Mouse (Mus musculus) limb, embryonic 10.5 days (tissue): ENCODE results near the gene Fuz. TPM values are rescaled to one million over a fixed set of nuclear protein-coding genes. Genes with fewer than 3 reads are reported as not detected.
A peak's percentile ranks its signal among the peaks of the same experiment; 100 is the strongest.

Experiments used
- DNase-seq: peaks from one replicate; pipeline ENCODE4 v3.0.0-alpha.2; 2017; ENCODE audit warnings: low spot score
- H3K27ac ChIP-seq: fragments of 300-500 bp; sonication (generic); 2 replicates; pipeline ENCODE4 v1.5.1; 2016; ENCODE audit warnings: mild to moderate bottlenecking
- H3K27me3 ChIP-seq: fragments of 300-500 bp; sonication (generic); 2 replicates; pipeline ENCODE4 v1.6.1; 2016; ENCODE audit warnings: low read depth, mild to moderate bottlenecking; ENCODE audit not compliant: poor library complexity, severe bottlenecking
- H3K36me3 ChIP-seq: fragments of 300-500 bp; sonication (generic); 2 replicates; pipeline ENCODE4 v1.6.1; 2016; ENCODE audit warnings: mild to moderate bottlenecking, moderate library complexity
- H3K4me1 ChIP-seq: fragments of 300-500 bp; sonication (generic); 2 replicates; pipeline ENCODE4 v1.6.1; 2016
- H3K4me3 ChIP-seq: fragments of 300-500 bp; sonication (generic); 2 replicates; pipeline ENCODE4 v1.5.1; 2016; ENCODE audit warnings: mild to moderate bottlenecking, moderate library complexity
- H3K9me3 ChIP-seq: fragments of 300-500 bp; sonication (generic); replicated peaks from 2 replicates; pipeline ENCODE4 v1.6.1; 2016; ENCODE audit warnings: mild to moderate bottlenecking
- WGBS: fragments of 180-500 bp; shearing (Covaris S2); methylation state at CpG from one replicate; pipeline ENCODE4 v1.1.7; 2016; 5-methylcytosine and 5-hydroxymethylcytosine counted together
- polyA plus RNA-seq: library from polyadenylated mRNA; unstranded; fragments of >200 nt; fragmentation: Nextera tagmentation; extraction: Ambion mirVana; gene quantifications from 2 replicates; pipeline ENCODE4 v1.2.1, GENCODE M21; 2016

Fuz gene
- polyA plus RNA-seq, 1 experiment from 2014 or later = 20.0 TPM

GRCm38 (mm10) chr7:44883036-44883435, 12.8 kb upstream of the Fuz start:
- Histone ChIP-seq H3K9me3 (no peaks in the 10 kb centered on the region), H3K4me3 (no peak overlapping the region), H3K27me3 (no peaks in the 10 kb centered on the region), H3K4me1 (no peaks in the 10 kb centered on the region), H3K36me3 (peaks cover 100% of the 10 kb centered on the region), H3K27ac (no peak overlapping the region)
- 94% methylated on average over 3 of the region's 3 CpGs for whole genome bisulfite sequencing
- no peak for DNase-seq

DNA sequence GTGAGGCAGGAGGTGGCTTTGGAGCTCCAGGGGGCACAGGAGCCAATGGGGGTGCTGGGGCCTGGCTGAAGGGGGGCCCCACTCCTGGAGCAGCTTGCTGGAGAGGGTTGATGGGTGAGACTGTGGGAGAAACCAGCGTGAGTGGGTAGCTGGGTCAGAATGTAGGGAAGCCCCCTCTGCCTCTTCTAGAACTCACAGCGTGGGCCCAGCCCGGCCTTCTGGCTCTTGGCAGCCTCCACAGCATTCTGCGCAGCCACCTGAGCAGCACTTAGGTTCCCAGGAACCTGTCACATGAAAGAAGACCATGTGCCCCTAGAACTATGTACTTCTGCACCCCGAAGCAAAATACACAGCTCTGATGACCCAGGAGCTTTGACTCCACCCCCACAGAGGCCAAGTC, 11.2 kb upstream of the Fuz start:
- no peaks in the 10 kb centered on the region for H3K4me1 ChIP-seq
- no peak for DNase-seq
- no peak overlapping the region for H3K4me3 ChIP-seq
- H3K9me3 ChIP-seq = no peaks in the 10 kb centered on the region
- no peaks in the 10 kb centered on the region for H3K27me3 ChIP-seq
- 95% methylated on average over 5 of the region's 5 CpGs for WGBS
- H3K36me3 ChIP-seq = peaks cover 100% of the 10 kb centered on the region
- H3K27ac ChIP-seq = no peak overlapping the region

GRCm38 (mm10) chr7:44886964-44887363, 8.9 kb upstream of the Fuz start:
- Histone ChIP-seq H3K4me3 (no peak overlapping the region), H3K9me3 (no peaks in the 10 kb centered on the region), H3K27ac (no peak overlapping the region), H3K27me3 (no peaks in the 10 kb centered on the region), H3K4me1 (peaks cover 15% of the 10 kb centered on the region), H3K36me3 (peaks cover 90% of the 10 kb centered on the region)
- DNase-seq = no peak
- WGBS = 94% methylated on average over 7 of the region's 7 CpGs

DNA sequence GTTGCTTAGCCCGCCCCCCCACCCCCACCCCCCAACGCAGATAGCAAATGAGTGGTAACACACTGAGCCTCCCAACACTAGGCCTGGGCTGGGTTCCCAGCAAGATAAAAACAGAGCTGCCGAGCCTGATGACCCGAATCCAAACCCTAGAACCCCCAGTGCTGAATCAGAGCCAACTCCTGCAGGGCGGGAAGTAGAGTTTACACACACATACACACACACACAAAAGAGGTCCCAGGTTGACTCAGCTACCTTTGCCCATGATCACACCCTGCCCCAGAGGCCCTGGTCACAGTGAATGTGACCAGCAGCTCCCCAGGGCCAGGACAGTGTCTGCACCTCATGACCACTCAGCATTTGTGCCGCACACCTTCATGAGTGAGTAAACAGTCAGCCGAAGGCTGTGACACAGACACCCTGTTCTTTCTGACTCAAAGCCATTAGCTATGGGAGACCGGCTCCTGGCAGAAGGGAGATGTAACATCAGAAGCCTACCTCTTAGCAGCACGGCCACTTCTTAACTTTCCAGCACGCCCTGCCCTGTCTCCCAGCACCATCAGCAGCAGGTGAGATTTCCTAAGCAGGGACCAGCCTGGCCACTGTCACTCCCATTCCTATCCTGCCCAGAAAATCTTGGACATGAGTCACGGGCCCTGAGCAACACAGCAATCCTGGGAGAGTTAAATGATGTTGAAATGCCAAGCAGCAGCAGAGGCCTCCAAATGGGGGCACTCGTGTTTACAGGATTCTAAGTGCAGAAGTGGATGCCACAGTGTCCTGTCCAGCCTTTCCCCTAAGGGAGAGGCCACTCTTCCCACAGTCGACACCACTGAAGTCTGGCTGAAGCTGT, 7.4 kb upstream of the Fuz start:
- no peak overlapping the region for H3K27ac ChIP-seq
- no peaks in the 10 kb centered on the region for H3K27me3 ChIP-seq
- H3K9me3 ChIP-seq = no peaks in the 10 kb centered on the region
- DNase-seq = no peak
- peaks cover 75% of the 10 kb centered on the region for H3K36me3 ChIP-seq
- 93% methylated on average over 13 of the region's 13 CpGs for WGBS
- peak overlapping the region; percentile 13; the same call in 1 of the 2 replicates for H3K4me3 ChIP-seq
- peaks cover 20% of the 10 kb centered on the region for H3K4me1 ChIP-seq

- H3K27ac ChIP-seq = no peak overlapping the region
- WGBS = 92% methylated on average over 7 of the region's 7 CpGs
- H3K9me3 ChIP-seq = no peaks in the 10 kb centered on the region
- H3K4me3 ChIP-seq = no peak overlapping the region; the same call in 1 of the 2 replicates
- no peak for DNase-seq
- peaks cover 58% of the 10 kb centered on the region for H3K36me3 ChIP-seq
- peaks cover 24% of the 10 kb centered on the region for H3K4me1 ChIP-seq
- no peaks in the 10 kb centered on the region for H3K27me3 ChIP-seq
Observed at GRCm38 (mm10) chr7:44890180-44890579, 5.7 kb upstream of the Fuz start.

DNA sequence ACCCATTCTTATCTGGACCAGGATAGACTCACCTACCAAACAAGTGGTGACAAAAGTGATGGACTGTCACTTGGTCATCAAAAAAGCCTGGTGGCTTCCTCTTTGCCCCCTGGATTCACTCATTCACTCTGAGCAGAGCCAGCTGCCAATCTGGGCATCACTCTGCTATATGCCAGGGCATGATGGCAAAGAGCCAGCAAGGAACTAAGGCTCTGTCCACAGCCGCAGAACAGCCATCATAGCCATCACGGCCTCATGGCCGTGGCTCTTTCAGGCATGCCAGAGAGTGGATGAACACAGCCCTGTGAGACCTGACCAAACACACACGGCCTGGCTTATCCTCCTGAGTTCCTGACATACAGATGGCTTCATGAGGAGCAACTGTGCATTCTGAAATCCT, 5.1 kb upstream of the Fuz start:
- Histone ChIP-seq H3K4me3 (peak overlapping the region; percentile 88), H3K9me3 (no peaks in the 10 kb centered on the region), H3K27ac (no peak overlapping the region), H3K4me1 (peaks cover 30% of the 10 kb centered on the region), H3K27me3 (no peaks in the 10 kb centered on the region), H3K36me3 (peaks cover 52% of the 10 kb centered on the region)
- DNase-seq = no peak
- 89% methylated on average over 4 of the region's 4 CpGs for WGBS

DNA sequence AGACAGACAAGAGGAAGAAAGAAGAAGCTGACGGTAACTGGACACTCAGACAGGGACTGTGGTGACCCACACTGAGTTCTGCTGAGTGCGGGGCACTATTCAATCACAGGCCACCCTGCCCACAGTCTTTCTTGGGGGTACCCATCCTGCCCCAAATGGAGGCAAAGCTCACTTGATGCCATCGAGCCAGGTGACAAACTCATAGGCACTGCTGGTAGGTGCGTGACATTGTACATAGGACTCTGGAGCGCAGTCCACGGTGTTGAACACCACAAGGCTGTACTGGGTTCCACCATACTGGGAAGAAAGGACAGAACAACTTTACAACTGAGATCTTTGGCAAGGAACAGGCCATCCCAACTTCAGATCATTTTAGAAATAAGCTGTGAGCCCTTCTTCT, 4.3 kb upstream of the Fuz start:
- H3K9me3 ChIP-seq = no peaks in the 10 kb centered on the region
- H3K4me3 ChIP-seq = peak overlapping the region; percentile 88
- WGBS = 31% methylated on average over 6 of the region's 6 CpGs
- H3K27me3 ChIP-seq = no peaks in the 10 kb centered on the region
- no peak for DNase-seq
- H3K36me3 ChIP-seq = peaks cover 43% of the 10 kb centered on the region
- peak overlapping the region; percentile 98 for H3K27ac ChIP-seq
- peaks cover 36% of the 10 kb centered on the region for H3K4me1 ChIP-seq

DNA sequence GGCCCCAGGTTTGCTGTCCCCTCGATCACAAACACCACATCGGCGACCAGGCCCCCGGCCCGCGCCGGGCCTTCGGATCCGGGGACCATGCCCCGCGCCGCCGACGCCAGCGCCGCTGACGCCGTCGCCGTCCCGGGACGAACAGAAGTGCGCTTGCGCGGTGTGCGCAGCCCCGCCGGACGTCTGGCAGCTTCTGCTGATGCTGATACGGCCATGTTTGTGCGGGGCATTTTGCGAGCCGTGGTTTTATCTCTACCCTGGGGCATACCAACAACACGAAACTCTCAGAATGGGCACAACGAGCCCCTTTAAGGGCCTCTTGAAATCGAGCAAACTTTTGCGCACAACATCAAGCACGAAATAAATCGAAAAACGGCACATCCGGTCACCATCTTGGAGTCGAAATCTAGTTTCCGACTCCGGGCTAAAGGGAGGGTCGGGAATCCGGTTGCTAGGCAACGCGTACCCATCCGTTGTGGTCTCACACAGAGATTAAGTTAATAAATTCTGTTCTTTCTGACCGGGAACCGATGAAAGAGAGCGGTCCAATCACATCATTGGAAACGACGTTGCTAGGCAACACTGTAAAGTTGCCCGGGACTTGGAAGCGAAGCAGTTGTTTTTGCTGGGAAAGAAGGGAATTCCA, 3.5 kb upstream of the Fuz start, which contains the start of gene Med25:
Gene Med25 (minus strand): TSS at position 437 of the 646 bp plus-strand sequence.
- Histone ChIP-seq H3K27me3 (no peaks in the 10 kb centered on the region), H3K9me3 (no peaks in the 10 kb centered on the region), H3K36me3 (peaks cover 38% of the 10 kb centered on the region), H3K4me3 (peak within 1 kb of the TSS; percentile 88), H3K27ac (peak within 1 kb of the TSS; percentile 98), H3K4me1 (peaks cover 43% of the 10 kb centered on the region)
- WGBS = 0% methylated on average over 56 of the region's 56 CpGs
- peak; percentile 90 for DNase-seq

GRCm38 (mm10) chr7:44893197-44893596, 2.7 kb upstream of the Fuz start:
- 42% methylated on average over 8 of the region's 8 CpGs for WGBS
- Histone ChIP-seq H3K27ac (peak overlapping the region; percentile 98), H3K4me3 (peak overlapping the region; percentile 88), H3K36me3 (peaks cover 32% of the 10 kb centered on the region), H3K9me3 (no peaks in the 10 kb centered on the region), H3K4me1 (peaks cover 43% of the 10 kb centered on the region), H3K27me3 (no peaks in the 10 kb centered on the region)
- DNase-seq = no peak

DNA sequence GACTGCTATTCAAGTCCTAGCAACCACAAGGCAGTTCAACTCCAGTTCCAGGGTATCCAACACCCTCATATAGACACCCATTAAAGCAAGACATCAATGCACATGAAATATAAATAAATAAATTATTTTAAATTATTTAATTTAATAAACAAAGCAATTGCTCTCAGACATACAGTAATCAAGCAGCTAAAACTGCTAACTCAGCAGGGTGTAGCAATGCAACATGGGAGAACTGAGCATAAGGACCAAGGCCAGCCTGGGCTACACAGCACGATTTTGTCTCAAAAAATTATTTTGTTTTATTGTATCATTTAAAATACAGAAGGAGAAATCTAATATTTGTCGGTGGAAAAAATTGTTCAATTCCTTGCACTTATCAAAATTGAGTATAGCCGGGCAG, 1.7 kb upstream of the Fuz start:
- Histone ChIP-seq H3K4me1 (peaks cover 52% of the 10 kb centered on the region), H3K4me3 (no peak overlapping the region), H3K36me3 (peaks cover 32% of the 10 kb centered on the region), H3K27me3 (no peaks in the 10 kb centered on the region), H3K9me3 (no peaks in the 10 kb centered on the region), H3K27ac (no peak overlapping the region)
- DNase-seq = no peak
- 87% methylated on average over 3 of the region's 3 CpGs for WGBS

GRCm38 (mm10) chr7:44895206-44895592, 680 bp upstream of the Fuz start:
- H3K4me1 ChIP-seq = peaks cover 52% of the 10 kb centered on the region
- peak overlapping the region; percentile 66 for H3K4me3 ChIP-seq
- no peak for DNase-seq
- 78% methylated on average over 7 of the region's 7 CpGs for WGBS
- H3K27me3 ChIP-seq = no peaks in the 10 kb centered on the region
- peak overlapping the region; percentile 91 for H3K27ac ChIP-seq
- peaks cover 34% of the 10 kb centered on the region for H3K36me3 ChIP-seq
- no peaks in the 10 kb centered on the region for H3K9me3 ChIP-seq

DNA sequence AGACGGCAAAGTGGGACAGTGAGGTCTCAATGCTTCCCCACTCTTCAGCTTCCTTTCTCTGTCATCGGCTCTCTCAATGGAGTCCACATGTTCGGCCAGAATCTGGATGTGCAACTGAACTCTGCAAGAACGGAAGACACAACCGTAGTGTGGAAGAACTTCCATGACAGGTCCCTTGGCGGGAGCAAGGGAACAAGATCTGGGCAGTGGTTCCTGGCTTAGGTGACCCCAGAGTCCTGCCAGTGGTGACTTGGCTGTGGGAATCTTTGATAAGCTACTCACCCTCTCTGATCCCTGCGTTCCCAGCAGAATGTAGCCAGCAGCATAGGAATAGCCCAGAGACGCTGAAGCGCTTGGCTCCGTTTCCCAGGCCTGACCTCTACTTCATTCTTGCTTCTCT, 620 bp downstream of the Fuz start:
- Histone ChIP-seq H3K9me3 (no peaks in the 10 kb centered on the region), H3K4me1 (peaks cover 50% of the 10 kb centered on the region), H3K27ac (peak overlapping the region; percentile 91), H3K36me3 (peaks cover 37% of the 10 kb centered on the region), H3K27me3 (no peaks in the 10 kb centered on the region), H3K4me3 (peak overlapping the region; percentile 66)
- 52% methylated on average over 10 of the region's 10 CpGs for WGBS
- no peak for DNase-seq

DNA sequence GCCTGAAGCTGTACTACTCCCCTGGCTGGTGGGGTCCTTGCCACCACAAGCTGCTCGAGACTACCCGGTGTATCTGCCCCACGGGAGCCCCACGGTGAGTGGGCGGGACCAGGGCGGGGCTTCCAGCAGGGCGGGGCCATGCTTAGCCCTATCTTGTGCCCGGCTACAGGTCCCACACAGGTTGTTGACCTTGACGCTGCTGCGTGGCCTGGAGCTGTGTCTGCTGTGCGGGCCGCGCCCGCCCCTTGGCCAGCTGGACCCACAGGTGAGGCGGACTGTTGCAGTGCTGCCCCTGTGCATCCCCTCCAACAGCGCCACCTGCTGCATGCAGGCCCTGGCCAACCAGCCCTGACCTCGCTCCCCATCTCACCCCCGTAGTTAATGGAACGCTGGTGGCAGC, 2.7 kb downstream of the Fuz start:
- H3K27ac ChIP-seq = peak overlapping the region; percentile 3
- peak overlapping the region; percentile 13 for H3K4me3 ChIP-seq
- H3K36me3 ChIP-seq = peaks cover 54% of the 10 kb centered on the region
- no peaks in the 10 kb centered on the region for H3K27me3 ChIP-seq
- H3K4me1 ChIP-seq = peaks cover 48% of the 10 kb centered on the region
- DNase-seq = peak; percentile 47
- H3K9me3 ChIP-seq = no peaks in the 10 kb centered on the region
- 36% methylated on average over 19 of the region's 19 CpGs for WGBS
